Mouse (Mus musculus) olfactory bulb, adult 2 months (tissue): ENCODE results near the gene Hipk2. TPM values are rescaled to one million over a fixed set of nuclear protein-coding genes. Genes with fewer than 3 reads are reported as not detected.
A peak's percentile ranks its signal among the peaks of the same experiment; 100 is the strongest.

Experiments used
- H3K27ac ChIP-seq: fragments of 200-500 bp; 2 replicates; pipeline ENCODE4 v1.5.1; 2012; ENCODE audit warnings: low read depth, low read length; ENCODE audit not compliant: insufficient read depth
- H3K4me1 ChIP-seq: fragments of 200-500 bp; 2 replicates; pipeline ENCODE4 v1.6.1; 2012; ENCODE audit warnings: low read length; ENCODE audit not compliant: control insufficient read depth, insufficient read depth
- H3K4me3 ChIP-seq: fragments of 200-500 bp; 2 replicates; pipeline ENCODE4 v1.5.1; 2012; ENCODE audit warnings: mild to moderate bottlenecking, low read depth, low read length, moderate library complexity; ENCODE audit not compliant: insufficient read depth
- CTCF ChIP-seq: fragments of 200-500 bp; IDR thresholded peaks from 2 replicates; pipeline ENCODE4 v1.5.1; 2012; ENCODE audit warnings: low read depth, mild to moderate bottlenecking, low read length, moderate library complexity; ENCODE audit not compliant: insufficient read depth
- POLR2A ChIP-seq: fragments of 200-500 bp; IDR thresholded peaks from 2 replicates; pipeline ENCODE4 v1.6.1; 2012; ENCODE audit warnings: mild to moderate bottlenecking, low read depth, low read length, moderate library complexity; ENCODE audit not compliant: insufficient read depth
- WGBS: fragments of 180-500 bp; shearing (Covaris S2); methylation state at CpG from one replicate; pipeline ENCODE4 v1.1.7; 2018; 5-methylcytosine and 5-hydroxymethylcytosine counted together
- polyA plus RNA-seq: library from polyadenylated mRNA; stranded (reverse); fragments of >200 nt; gene quantifications from 2 replicates; pipeline ENCODE4 v1.2.4, GENCODE M21; 2012; ENCODE audit warnings: low replicate concordance; ENCODE audit not compliant: missing spikeins, insufficient read depth, insufficient read length

Gene Hipk2
- polyA plus RNA-seq, 1 experiment: not detected

GRCm38 (mm10) chr6:38874565-38875257 is 1.3 kb downstream of the Hipk2 start:
- no peak for TF ChIP-seq POLR2A
- TF ChIP-seq CTCF: no peak
- Histone ChIP-seq H3K4me3 (peak overlapping the region; percentile 93), H3K27ac (no peak overlapping the region), H3K4me1 (peaks cover 2% of the 10 kb centered on the region; the same call in 1 of the 2 replicates)
- WGBS: under 1% methylated on average over 23 of the region's 23 CpGs

GRCm38 (mm10) chr6:38874035-38874434 is 1.9 kb downstream of the Hipk2 start:
- WGBS: under 1% methylated on average over 8 of the region's 8 CpGs
- TF ChIP-seq CTCF (no peak), POLR2A (no peak)
- no peak overlapping the region for H3K27ac ChIP-seq
- peaks cover 2% of the 10 kb centered on the region; the same call in 1 of the 2 replicates for H3K4me1 ChIP-seq
- peak overlapping the region; percentile 38 for H3K4me3 ChIP-seq

- H3K27ac ChIP-seq: no peak overlapping the region
- 75% methylated on average over 1 of the region's 1 CpGs for WGBS
Observed at GRCm38 (mm10) chr6:38873316-38873715, 2.6 kb downstream of the Hipk2 start.

GRCm38 (mm10) chr6:38871051-38871450 is 4.9 kb downstream of the Hipk2 start:
- no peak for TF ChIP-seq CTCF
- TF ChIP-seq POLR2A: no peak
- Histone ChIP-seq H3K4me1 (peaks cover 2% of the 10 kb centered on the region; the same call in 1 of the 2 replicates), H3K4me3 (no peak overlapping the region), H3K27ac (peak overlapping the region; percentile 36; the same call in 1 of the 2 replicates)
- WGBS: 67% methylated on average over 7 of the region's 7 CpGs

More at GRCm38 (mm10) chr6:38873316-38873715, 2.6 kb downstream of the Hipk2 start:
- H3K4me3 ChIP-seq: no peak overlapping the region
- TF ChIP-seq CTCF: no peak
- no peak for TF ChIP-seq POLR2A
- peaks cover 2% of the 10 kb centered on the region; the same call in 1 of the 2 replicates for H3K4me1 ChIP-seq

- Histone ChIP-seq H3K27ac (no peak overlapping the region), H3K4me3 (no peak overlapping the region), H3K4me1 (peaks cover 3% of the 10 kb centered on the region)
- 79% methylated on average over 2 of the region's 2 CpGs for WGBS
- TF ChIP-seq CTCF (no peak), POLR2A (no peak)
Observed at GRCm38 (mm10) chr6:38870070-38870469, 5.9 kb downstream of the Hipk2 start.

- Histone ChIP-seq H3K4me3 (no peak overlapping the region), H3K27ac (no peak overlapping the region), H3K4me1 (peaks cover 4% of the 10 kb centered on the region)
- WGBS: 83% methylated on average over 1 of the region's 1 CpGs
- TF ChIP-seq POLR2A: no peak
- TF ChIP-seq CTCF: no peak
Observed at GRCm38 (mm10) chr6:38868974-38869373, 7.0 kb downstream of the Hipk2 start.

- WGBS: 63% methylated on average over 1 of the region's 1 CpGs
- H3K4me1 ChIP-seq: peaks cover 4% of the 10 kb centered on the region
- H3K4me3 ChIP-seq: no peak overlapping the region
- TF ChIP-seq CTCF: no peak
- no peak for TF ChIP-seq POLR2A
- H3K27ac ChIP-seq: no peak overlapping the region
Observed at GRCm38 (mm10) chr6:38867291-38867690, 8.7 kb downstream of the Hipk2 start.

- TF ChIP-seq POLR2A (no peak), CTCF (no peak)
- Histone ChIP-seq H3K4me1 (peaks cover 2% of the 10 kb centered on the region), H3K27ac (no peak overlapping the region), H3K4me3 (no peak overlapping the region)
- 53% methylated on average over 2 of the region's 2 CpGs for WGBS
Observed at GRCm38 (mm10) chr6:38866761-38867160, 9.2 kb downstream of the Hipk2 start.

- TF ChIP-seq CTCF (no peak), POLR2A (no peak)
- Histone ChIP-seq H3K4me1 (peaks cover 2% of the 10 kb centered on the region), H3K27ac (no peak overlapping the region), H3K4me3 (no peak overlapping the region)
- 94% methylated on average over 1 of the region's 1 CpGs for WGBS
Observed at GRCm38 (mm10) chr6:38866357-38866756, 9.6 kb downstream of the Hipk2 start.
